Mouse (Mus musculus): Measurements from ENCODE around the gene Gm43738. TPM values are rescaled to one million over a fixed set of nuclear protein-coding genes. Genes with fewer than 3 reads are reported as not detected.

Gene Gm43738
- not detected in 2 replicates for polyA plus RNA-seq (2014; fragmentation: Nextera tagmentation; extraction: Ambion mirVana)

GRCm38 (mm10) chr3:89100811-89101210 lies at the start of gene Gm43738:
Gm43738 (minus strand) TSS chr3:89101099.
- Histone ChIP-seq H3K9me3 (ENCODE audit: control insufficient read depth, low read length) (no peaks in the 10 kb centered on the region), H3K27me3 (ENCODE audit: control insufficient read depth, insufficient read depth, low read length) (no peaks in the 10 kb centered on the region), H3K4me2 (replicated peaks) (peak within 1 kb of the TSS; percentile 80), H3K4me1 (replicated peaks; ENCODE audit: control insufficient read depth, insufficient read depth, low read length) (peaks cover 16% of the 10 kb centered on the region), H3K27ac (peak within 1 kb of the TSS; percentile 80), H3K9ac (peak within 1 kb of the TSS; percentile 65), H3K36me3 (replicated peaks; ENCODE audit: control insufficient read depth, insufficient read depth) (peaks cover 45% of the 10 kb centered on the region), H3K4me3 (replicated peaks; ENCODE audit: low read length) (peak within 1 kb of the TSS; percentile 65)
- DNase-seq (ENCODE audit: low spot score) (no peak), ATAC-seq (ENCODE audit: low FRiP score) (no peak)
- WGBS, result 46% methylated on average over 7 of the region's 7 CpGs

- no peak for ATAC-seq (ENCODE audit: low FRiP score)
- no peaks in the 10 kb centered on the region for H3K9me3 ChIP-seq (ENCODE audit: control insufficient read depth, low read length)
- H3K9ac ChIP-seq, result no peak overlapping the region
- no peak for DNase-seq (ENCODE audit: low spot score)
- 0 out of 2 replicates have a peak, but pooled peaks cover 3% of the 10 kb centered on the region for H3K27me3 ChIP-seq (ENCODE audit: control insufficient read depth, insufficient read depth, low read length)
- no peak overlapping the region for H3K4me3 ChIP-seq (replicated peaks; ENCODE audit: low read length)
- WGBS, result 71% methylated on average over 14 of the region's 14 CpGs
- H3K4me1 ChIP-seq (replicated peaks; ENCODE audit: control insufficient read depth, insufficient read depth, low read length), result no peaks in the 10 kb centered on the region
- H3K27ac ChIP-seq, result no peak overlapping the region
- H3K36me3 ChIP-seq (replicated peaks; ENCODE audit: control insufficient read depth, insufficient read depth), result peaks cover 31% of the 10 kb centered on the region
- H3K4me2 ChIP-seq (replicated peaks), result no peak overlapping the region
These were observed 47.7 kb upstream of the Gm43738 start for GRCm38 (mm10) chr3:89148567-89148966.

- H3K4me3 ChIP-seq (replicated peaks; ENCODE audit: low read length), result no peak overlapping the region
- peaks cover 31% of the 10 kb centered on the region for H3K36me3 ChIP-seq (replicated peaks; ENCODE audit: control insufficient read depth, insufficient read depth)
- H3K4me2 ChIP-seq (replicated peaks), result no peak overlapping the region
- H3K9me3 ChIP-seq (ENCODE audit: control insufficient read depth, low read length), result no peaks in the 10 kb centered on the region
- H3K9ac ChIP-seq, result no peak overlapping the region
- no peak overlapping the region for H3K27ac ChIP-seq
- H3K27me3 ChIP-seq (ENCODE audit: control insufficient read depth, insufficient read depth, low read length), result 0 out of 2 replicates have a peak, but pooled peaks cover 3% of the 10 kb centered on the region
- no peak for ATAC-seq (ENCODE audit: low FRiP score)
- 16% methylated on average over 13 of the region's 15 CpGs for WGBS
- DNase-seq (ENCODE audit: low spot score), result no peak
- H3K4me1 ChIP-seq (replicated peaks; ENCODE audit: control insufficient read depth, insufficient read depth, low read length), result no peaks in the 10 kb centered on the region
These were observed 47.0 kb upstream of the Gm43738 start for GRCm38 (mm10) chr3:89147979-89148311.

- H3K27ac ChIP-seq, result no peak overlapping the region
- no peaks in the 10 kb centered on the region for H3K9me3 ChIP-seq (ENCODE audit: control insufficient read depth, low read length)
- no peak for DNase-seq (ENCODE audit: low spot score)
- no peak overlapping the region for H3K4me3 ChIP-seq (replicated peaks; ENCODE audit: low read length)
- H3K9ac ChIP-seq, result no peak overlapping the region
- peaks cover 27% of the 10 kb centered on the region for H3K36me3 ChIP-seq (replicated peaks; ENCODE audit: control insufficient read depth, insufficient read depth)
- H3K27me3 ChIP-seq (ENCODE audit: control insufficient read depth, insufficient read depth, low read length), result 0 out of 2 replicates have a peak, but pooled peaks cover 3% of the 10 kb centered on the region
- ATAC-seq (ENCODE audit: low FRiP score), result peak; percentile 38; the same call in 1 of the 2 replicates
- H3K4me2 ChIP-seq (replicated peaks), result no peak overlapping the region
- WGBS, result 26% methylated on average over 26 of the region's 26 CpGs
- no peaks in the 10 kb centered on the region for H3K4me1 ChIP-seq (replicated peaks; ENCODE audit: control insufficient read depth, insufficient read depth, low read length)
These were observed 46.4 kb upstream of the Gm43738 start for GRCm38 (mm10) chr3:89147101-89147978.

GRCm38 (mm10) chr3:89145566-89145965 lies 44.7 kb upstream of the Gm43738 start:
- H3K4me2 ChIP-seq (replicated peaks), result no peak overlapping the region
- no peaks in the 10 kb centered on the region for H3K4me1 ChIP-seq (replicated peaks; ENCODE audit: control insufficient read depth, insufficient read depth, low read length)
- DNase-seq (ENCODE audit: low spot score), result no peak
- H3K9ac ChIP-seq, result no peak overlapping the region
- WGBS, result 49% methylated on average over 8 of the region's 8 CpGs
- 0 out of 2 replicates have a peak, but pooled peaks cover 13% of the 10 kb centered on the region for H3K36me3 ChIP-seq (replicated peaks; ENCODE audit: control insufficient read depth, insufficient read depth)
- H3K9me3 ChIP-seq (ENCODE audit: control insufficient read depth, low read length), result no peaks in the 10 kb centered on the region
- H3K4me3 ChIP-seq (replicated peaks; ENCODE audit: low read length), result no peak overlapping the region
- no peak overlapping the region for H3K27ac ChIP-seq
- ATAC-seq (ENCODE audit: low FRiP score), result no peak
- 0 out of 2 replicates have a peak, but pooled peaks cover 3% of the 10 kb centered on the region for H3K27me3 ChIP-seq (ENCODE audit: control insufficient read depth, insufficient read depth, low read length)

- ATAC-seq (ENCODE audit: low FRiP score), result no peak
- Histone ChIP-seq H3K9me3 (ENCODE audit: control insufficient read depth, low read length) (no peaks in the 10 kb centered on the region), H3K4me3 (replicated peaks; ENCODE audit: low read length) (no peak overlapping the region), H3K9ac (no peak overlapping the region), H3K27me3 (ENCODE audit: control insufficient read depth, insufficient read depth, low read length) (0 out of 2 replicates have a peak, but pooled peaks cover 3% of the 10 kb centered on the region), H3K27ac (no peak overlapping the region), H3K36me3 (replicated peaks; ENCODE audit: control insufficient read depth, insufficient read depth) (0 out of 2 replicates have a peak, but pooled peaks cover 8% of the 10 kb centered on the region), H3K4me1 (replicated peaks; ENCODE audit: control insufficient read depth, insufficient read depth, low read length) (no peaks in the 10 kb centered on the region), H3K4me2 (replicated peaks) (no peak overlapping the region)
- DNase-seq (ENCODE audit: low spot score), result no peak
- WGBS, result 91% methylated on average over 10 of the region's 10 CpGs
These were observed 43.9 kb upstream of the Gm43738 start for GRCm38 (mm10) chr3:89144821-89145220.

GRCm38 (mm10) chr3:89136365-89136764 lies 35.5 kb upstream of the Gm43738 start:
- no peak for ATAC-seq (ENCODE audit: low FRiP score)
- WGBS, result 29% methylated on average over 9 of the region's 9 CpGs
- Histone ChIP-seq H3K27me3 (ENCODE audit: control insufficient read depth, insufficient read depth, low read length) (no peaks in the 10 kb centered on the region), H3K36me3 (replicated peaks; ENCODE audit: control insufficient read depth, insufficient read depth) (no peaks in the 10 kb centered on the region), H3K4me1 (replicated peaks; ENCODE audit: control insufficient read depth, insufficient read depth, low read length) (no peaks in the 10 kb centered on the region), H3K27ac (no peak overlapping the region), H3K9ac (no peak overlapping the region), H3K9me3 (ENCODE audit: control insufficient read depth, low read length) (no peaks in the 10 kb centered on the region), H3K4me2 (replicated peaks) (no peak overlapping the region), H3K4me3 (replicated peaks; ENCODE audit: low read length) (no peak overlapping the region)
- DNase-seq (ENCODE audit: low spot score), result no peak

- Histone ChIP-seq H3K27ac (no peak within 1 kb of the TSS), H3K36me3 (replicated peaks; ENCODE audit: control insufficient read depth, insufficient read depth) (no peaks in the 10 kb centered on the region), H3K4me1 (replicated peaks; ENCODE audit: control insufficient read depth, insufficient read depth, low read length) (no peaks in the 10 kb centered on the region), H3K4me2 (replicated peaks) (no peak within 1 kb of the TSS), H3K9ac (no peak within 1 kb of the TSS), H3K27me3 (ENCODE audit: control insufficient read depth, insufficient read depth, low read length) (no peaks in the 10 kb centered on the region), H3K4me3 (replicated peaks; ENCODE audit: low read length) (no peak within 1 kb of the TSS), H3K9me3 (ENCODE audit: control insufficient read depth, low read length) (no peaks in the 10 kb centered on the region)
- no peak for DNase-seq (ENCODE audit: low spot score)
- 55% methylated on average over 3 of the region's 3 CpGs for WGBS
- no peak for ATAC-seq (ENCODE audit: low FRiP score)
These were observed 35.1 kb upstream of the Gm43738 start, which contains the start of gene Pklr for GRCm38 (mm10) chr3:89135958-89136357. Pklr (plus strand) TSS chr3:89136142.

GRCm38 (mm10) chr3:89133752-89134151 lies 32.9 kb upstream of the Gm43738 start:
- H3K27me3 ChIP-seq (ENCODE audit: control insufficient read depth, insufficient read depth, low read length), result no peaks in the 10 kb centered on the region
- no peak overlapping the region for H3K4me3 ChIP-seq (replicated peaks; ENCODE audit: low read length)
- H3K36me3 ChIP-seq (replicated peaks; ENCODE audit: control insufficient read depth, insufficient read depth), result no peaks in the 10 kb centered on the region
- H3K4me2 ChIP-seq (replicated peaks), result no peak overlapping the region
- H3K4me1 ChIP-seq (replicated peaks; ENCODE audit: control insufficient read depth, insufficient read depth, low read length), result no peaks in the 10 kb centered on the region
- no peak overlapping the region for H3K27ac ChIP-seq
- H3K9me3 ChIP-seq (ENCODE audit: control insufficient read depth, low read length), result no peaks in the 10 kb centered on the region
- no peak overlapping the region for H3K9ac ChIP-seq
- DNase-seq (ENCODE audit: low spot score) (no peak), ATAC-seq (ENCODE audit: low FRiP score) (no peak)
- 100% methylated on average over 1 of the region's 1 CpGs for WGBS

Data from hindbrain, embryonic 14.5 days (tissue).